Mouse (Mus musculus) kidney, embryonic 15.5 days (tissue): ENCODE data around the gene Smim14. TPM values are rescaled to one million over a fixed set of nuclear protein-coding genes. Genes with fewer than 3 reads are reported as not detected.

Source experiments
- ATAC-seq: fragments of 200-750 bp; cut with Nextera tagmentation; replicated peaks from 2 replicates; pipeline ENCODE4 v1.8.0; 2017; ENCODE audit warnings: moderate TSS enrichment; ENCODE audit not compliant: low FRiP score
- H3K27ac ChIP-seq: fragments of 300-500 bp; sonication (generic); 2 replicates; pipeline ENCODE4 v1.5.1; 2015; ENCODE audit warnings: mild to moderate bottlenecking, inconsistent platforms
- H3K27me3 ChIP-seq: fragments of 300-500 bp; sonication (generic); 2 replicates; pipeline ENCODE4 v1.6.1; 2015; ENCODE audit warnings: inconsistent platforms
- H3K36me3 ChIP-seq: fragments of 300-500 bp; sonication (generic); 2 replicates; pipeline ENCODE4 v1.6.1; 2015; ENCODE audit warnings: inconsistent platforms
- H3K4me1 ChIP-seq: fragments of 300-500 bp; sonication (generic); 2 replicates; pipeline ENCODE4 v1.6.1; 2015; ENCODE audit warnings: inconsistent platforms
- H3K4me2 ChIP-seq: fragments of 300-500 bp; sonication (generic); 2 replicates; pipeline ENCODE4 v1.6.1; 2015; ENCODE audit warnings: moderate library complexity, mild to moderate bottlenecking, inconsistent platforms
- H3K4me3 ChIP-seq: fragments of 300-500 bp; sonication (generic); replicated peaks from 2 replicates; pipeline ENCODE4 v1.5.1; 2015; ENCODE audit warnings: mild to moderate bottlenecking, inconsistent platforms
- H3K9ac ChIP-seq: fragments of 300-500 bp; sonication (generic); 2 replicates; pipeline ENCODE4 v1.6.1; 2015; ENCODE audit warnings: mild to moderate bottlenecking, inconsistent platforms
- H3K9me3 ChIP-seq: fragments of 300-500 bp; sonication (generic); replicated peaks from 2 replicates; pipeline ENCODE4 v1.6.1; 2016; ENCODE audit warnings: inconsistent platforms
- WGBS: fragments of 180-500 bp; shearing (Covaris S2); methylation state at CpG from one replicate; pipeline ENCODE4 v1.1.7; 2015; ENCODE audit warnings: mixed read lengths; 5-methylcytosine and 5-hydroxymethylcytosine counted together
- polyA plus RNA-seq: library from polyadenylated mRNA; unstranded; fragments of >200 nt; fragmentation: Nextera tagmentation; extraction: Ambion mirVana; gene quantifications from 2 replicates; pipeline ENCODE4 v1.2.1, GENCODE M21; 2015

The Smim14 gene
- polyA plus RNA-seq, 1 experiment from 2014 or later: 96.9 TPM

DNA sequence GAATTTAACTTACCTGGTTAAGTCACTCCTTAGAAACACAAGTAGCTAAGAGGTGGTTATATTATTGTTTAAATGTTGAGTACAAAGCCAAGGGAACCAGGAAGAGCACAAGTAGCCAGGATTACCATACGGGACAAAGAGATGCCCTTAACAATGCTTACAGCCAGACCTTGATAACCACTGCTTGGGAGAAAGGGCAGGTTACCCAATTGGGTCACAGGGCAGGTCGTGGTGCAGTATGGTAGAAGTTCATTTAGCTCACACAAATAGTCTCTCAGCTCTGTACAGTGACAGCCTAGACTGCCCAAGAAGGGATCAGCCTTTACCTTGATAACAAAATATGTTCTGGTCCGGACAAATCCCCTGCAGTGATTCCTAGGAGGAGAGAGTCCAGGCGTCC, 88.0 kb downstream of the Smim14 start:
- no peak overlapping the region for H3K27ac ChIP-seq
- peaks cover 32% of the 10 kb centered on the region for H3K36me3 ChIP-seq
- H3K4me3 ChIP-seq: no peak overlapping the region
- H3K9ac ChIP-seq: no peak overlapping the region
- ATAC-seq: no peak
- H3K4me2 ChIP-seq: no peak overlapping the region
- no peaks in the 10 kb centered on the region for H3K9me3 ChIP-seq
- 84% methylated on average over 4 of the region's 4 CpGs for WGBS
- no peaks in the 10 kb centered on the region for H3K4me1 ChIP-seq
- no peaks in the 10 kb centered on the region for H3K27me3 ChIP-seq

DNA sequence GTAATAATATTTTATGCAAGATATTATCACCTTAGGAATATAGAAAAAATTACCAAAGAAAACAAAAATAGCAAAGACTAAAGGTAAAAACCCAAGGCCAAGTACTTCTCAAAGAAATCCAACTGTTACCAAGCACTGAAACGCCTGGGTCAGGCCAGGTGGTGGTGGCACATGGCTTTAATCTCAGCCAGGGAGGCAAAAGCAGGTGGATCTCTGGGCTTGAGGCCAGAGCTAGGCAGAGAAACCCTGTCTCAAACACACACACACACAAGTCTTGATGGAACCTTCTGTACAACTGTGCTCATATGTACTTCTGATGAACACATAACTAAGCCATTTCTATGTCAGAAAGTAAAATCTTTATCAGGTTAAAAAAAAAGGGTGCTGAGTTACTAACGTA, 89.2 kb downstream of the Smim14 start:
- ATAC-seq: no peak
- H3K4me2 ChIP-seq: no peak overlapping the region
- WGBS: 82% methylated on average over 2 of the region's 2 CpGs
- H3K4me1 ChIP-seq: no peaks in the 10 kb centered on the region
- H3K9ac ChIP-seq: no peak overlapping the region
- H3K9me3 ChIP-seq: no peaks in the 10 kb centered on the region
- H3K4me3 ChIP-seq: no peak overlapping the region
- no peak overlapping the region for H3K27ac ChIP-seq
- H3K27me3 ChIP-seq: no peaks in the 10 kb centered on the region
- peaks cover 28% of the 10 kb centered on the region for H3K36me3 ChIP-seq

DNA sequence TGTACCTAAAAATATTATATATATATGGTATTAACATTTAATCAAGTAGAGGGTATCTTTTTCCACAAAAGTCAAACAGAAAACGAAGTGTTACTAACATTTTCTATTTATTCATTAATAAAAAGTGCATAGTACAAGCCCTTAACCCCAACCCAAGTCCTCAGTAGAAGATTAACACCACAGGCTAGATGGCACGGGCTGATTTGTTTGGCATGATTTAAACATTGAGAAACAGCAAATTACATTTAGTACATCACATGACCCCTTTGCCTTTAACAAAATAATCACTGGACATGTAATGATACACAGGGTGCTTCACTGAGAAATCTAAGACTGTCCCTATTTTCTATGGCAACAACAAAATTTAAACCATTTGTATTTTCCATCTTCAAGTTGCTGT, 90.2 kb downstream of the Smim14 start:
- 65% methylated on average over 2 of the region's 2 CpGs for WGBS
- ATAC-seq: no peak

DNA sequence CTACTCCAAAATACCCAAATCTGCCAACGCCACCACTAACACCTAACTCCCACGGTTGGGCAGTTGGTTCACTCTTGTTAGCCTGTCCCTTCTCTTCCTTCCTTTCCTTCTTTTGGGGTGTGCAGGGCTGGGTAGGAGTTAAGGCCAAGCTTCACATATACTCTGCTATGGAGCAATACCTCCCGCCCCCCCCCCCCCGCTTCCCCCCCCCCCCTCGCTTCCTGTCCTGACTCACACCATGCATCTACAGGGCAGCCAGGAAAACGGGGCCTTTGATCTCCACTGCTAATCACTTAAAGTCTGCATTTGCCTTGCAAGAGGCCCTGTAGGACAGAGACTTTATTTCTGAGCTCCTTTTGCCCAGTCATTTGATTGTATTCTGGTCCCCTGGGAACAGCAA, 92.0 kb downstream of the Smim14 start:
- H3K27ac ChIP-seq: no peak overlapping the region
- WGBS: 34% methylated on average over 3 of the region's 6 CpGs
- ATAC-seq: no peak
- no peak overlapping the region for H3K4me3 ChIP-seq
- H3K27me3 ChIP-seq: no peaks in the 10 kb centered on the region
- no peak overlapping the region for H3K9ac ChIP-seq
- no peaks in the 10 kb centered on the region for H3K9me3 ChIP-seq
- peaks cover 11% of the 10 kb centered on the region for H3K36me3 ChIP-seq
- no peaks in the 10 kb centered on the region for H3K4me1 ChIP-seq
- no peak overlapping the region for H3K4me2 ChIP-seq

More for the DNA sequence above, 90.2 kb downstream of the Smim14 start:
- H3K4me3 ChIP-seq: no peak overlapping the region
- no peaks in the 10 kb centered on the region for H3K9me3 ChIP-seq
- peaks cover 20% of the 10 kb centered on the region for H3K36me3 ChIP-seq
- no peak overlapping the region for H3K4me2 ChIP-seq
- no peak overlapping the region for H3K27ac ChIP-seq
- H3K9ac ChIP-seq: no peak overlapping the region
- no peaks in the 10 kb centered on the region for H3K27me3 ChIP-seq
- H3K4me1 ChIP-seq: no peaks in the 10 kb centered on the region

DNA sequence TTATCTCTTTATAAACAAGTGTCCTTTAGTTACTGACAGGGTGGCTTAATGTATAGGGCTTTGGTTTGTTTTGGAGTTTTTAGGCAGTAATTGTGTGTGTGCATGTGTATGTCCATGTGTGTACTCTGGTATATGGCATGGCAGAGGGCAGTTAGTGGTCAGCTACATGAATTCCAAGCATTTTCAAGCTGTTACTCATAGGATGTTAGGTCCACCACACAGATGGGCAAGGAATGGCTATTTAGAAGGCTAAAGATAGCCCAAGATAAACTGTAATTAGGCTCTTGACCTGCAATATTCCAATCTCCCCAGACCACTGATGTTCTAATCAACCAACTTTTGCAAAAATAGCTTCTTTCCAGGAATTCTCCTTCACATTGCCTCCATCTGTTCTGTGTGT, 98.9 kb downstream of the Smim14 start:
- Histone ChIP-seq H3K4me3 (no peak overlapping the region), H3K27me3 (no peaks in the 10 kb centered on the region), H3K4me1 (peaks cover 13% of the 10 kb centered on the region; the same call in 1 of the 2 replicates), H3K9me3 (no peaks in the 10 kb centered on the region), H3K9ac (no peak overlapping the region), H3K27ac (no peak overlapping the region), H3K36me3 (no peaks in the 10 kb centered on the region; the same call in 1 of the 2 replicates), H3K4me2 (no peak overlapping the region)
- ATAC-seq: no peak

DNA sequence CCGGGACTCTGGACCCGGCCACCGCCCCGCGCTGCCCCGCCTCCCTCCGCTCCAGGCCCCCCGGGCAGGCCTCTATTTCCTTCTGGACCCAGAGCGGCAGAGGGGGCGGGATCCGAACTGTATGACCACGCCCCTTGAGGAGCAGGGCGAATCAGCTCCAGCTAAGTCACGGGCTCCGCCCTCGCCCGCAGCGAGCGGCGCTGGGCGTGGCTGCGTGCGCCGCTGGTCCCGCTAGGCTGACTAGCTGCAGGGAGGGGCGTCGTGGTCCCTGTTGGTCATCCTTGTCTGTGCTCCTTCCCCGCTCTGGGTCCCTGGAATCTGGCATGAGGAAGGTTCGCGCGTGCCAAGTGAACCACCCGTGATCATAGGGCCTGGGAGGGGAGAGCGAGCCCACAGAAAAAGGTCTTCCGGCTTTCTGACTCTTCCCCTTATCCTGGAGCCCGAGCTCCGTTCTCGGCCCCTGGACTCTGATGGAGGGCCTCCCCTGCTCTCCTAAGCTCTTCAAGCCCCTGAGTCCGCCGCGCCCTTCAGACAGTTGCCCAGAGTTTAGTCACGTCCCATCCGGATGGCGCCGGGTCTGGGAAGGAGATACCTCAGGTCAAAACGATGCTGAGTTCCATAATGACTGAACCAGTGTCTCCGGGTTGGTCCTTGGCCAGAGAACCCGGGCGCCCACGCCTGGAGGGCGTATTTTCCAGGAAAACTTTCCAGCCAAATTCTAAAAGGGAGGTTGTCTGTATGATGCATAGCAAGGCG, 101.0 kb downstream of the Smim14 start, which contains the start of gene Ugdh:
Gene Ugdh, minus strand, starts transcription at position 144 of the 756 bp plus-strand sequence.
- Histone ChIP-seq H3K4me3 (peak within 1 kb of the TSS; percentile 82), H3K9ac (peak within 1 kb of the TSS; percentile 77), H3K36me3 (no peaks in the 10 kb centered on the region), H3K4me1 (peaks cover 13% of the 10 kb centered on the region; the same call in 1 of the 2 replicates), H3K27ac (peak within 1 kb of the TSS; percentile 93), H3K9me3 (no peaks in the 10 kb centered on the region), H3K4me2 (peak within 1 kb of the TSS; percentile 79), H3K27me3 (no peaks in the 10 kb centered on the region)
- 0% methylated on average over 50 of the region's 51 CpGs for WGBS
- ATAC-seq: peak; percentile 99

DNA sequence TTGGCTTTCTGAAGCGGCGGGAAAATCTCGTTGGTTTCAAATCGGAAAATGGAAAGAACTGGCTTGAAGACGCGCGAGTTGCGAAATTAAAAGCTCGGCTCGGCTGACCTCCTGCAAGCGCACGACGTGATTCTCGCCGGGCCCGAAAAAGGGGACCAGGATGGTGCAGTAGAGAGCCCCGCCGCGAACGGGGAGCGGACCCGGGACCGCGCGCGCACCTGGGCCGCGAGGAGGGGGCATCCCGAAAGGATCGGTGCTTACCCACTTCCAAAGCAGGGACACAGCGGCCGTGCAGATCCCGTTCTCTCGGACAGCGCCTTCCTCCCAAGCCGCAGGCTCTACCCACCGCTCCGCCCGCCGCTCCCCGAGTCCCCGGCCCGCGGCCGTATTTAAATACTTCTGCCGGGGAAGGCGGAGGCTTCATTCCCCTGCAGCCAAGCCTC, 101.6 kb downstream of the Smim14 start:
- peak overlapping the region; percentile 83 for H3K27ac ChIP-seq
- ATAC-seq: no peak
- H3K4me2 ChIP-seq: peak overlapping the region; percentile 79
- H3K4me3 ChIP-seq: peak overlapping the region; percentile 82
- H3K9me3 ChIP-seq: no peaks in the 10 kb centered on the region
- 0% methylated on average over 45 of the region's 47 CpGs for WGBS
- peaks cover 13% of the 10 kb centered on the region; the same call in 1 of the 2 replicates for H3K4me1 ChIP-seq
- H3K9ac ChIP-seq: peak overlapping the region; percentile 77
- no peaks in the 10 kb centered on the region for H3K36me3 ChIP-seq
- H3K27me3 ChIP-seq: no peaks in the 10 kb centered on the region

DNA sequence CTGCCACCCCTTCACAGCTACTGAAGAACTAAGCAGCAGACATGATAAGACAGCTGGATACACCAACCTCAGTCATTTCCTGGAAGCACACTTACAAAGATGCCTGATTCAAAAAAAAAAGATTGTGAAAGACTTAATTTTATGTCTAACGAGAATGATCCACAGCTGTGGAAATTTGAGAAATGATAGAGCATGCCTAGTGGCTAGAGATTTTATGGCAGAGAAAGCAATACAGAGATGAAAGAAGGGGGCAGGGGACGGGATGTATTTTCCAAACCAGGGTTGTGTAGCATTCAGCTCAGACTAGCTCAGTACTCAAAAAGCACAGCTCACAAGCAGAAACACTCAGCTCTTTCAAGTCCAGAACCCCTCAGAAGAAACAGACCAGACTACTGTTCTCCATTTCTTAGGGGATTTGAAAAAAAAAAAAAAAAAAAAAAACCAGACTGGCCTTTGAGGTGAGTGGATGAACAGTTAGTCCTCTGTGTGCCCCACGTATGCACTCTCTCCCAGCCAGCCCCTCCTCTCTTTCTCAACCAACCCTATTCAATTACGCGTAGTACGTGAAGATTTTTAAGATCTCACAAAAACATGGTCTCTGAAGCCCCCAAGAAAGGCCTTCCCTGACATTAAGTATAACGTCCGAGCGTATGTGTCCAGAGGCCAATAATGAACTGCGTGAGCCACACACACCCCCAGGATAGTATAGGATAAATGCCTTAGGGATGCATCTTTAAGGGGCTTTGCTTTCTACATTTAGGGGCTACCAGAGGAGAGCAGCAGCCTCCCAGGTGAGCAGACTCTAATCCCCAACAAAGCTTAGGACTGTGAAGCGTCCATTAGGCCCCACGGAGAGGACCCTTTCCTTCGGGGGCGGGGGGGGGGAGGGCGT, 102.3 kb downstream of the Smim14 start:
- H3K4me3 ChIP-seq: peak overlapping the region; percentile 82
- no peak for ATAC-seq
- H3K27me3 ChIP-seq: no peaks in the 10 kb centered on the region
- H3K9ac ChIP-seq: peak overlapping the region; percentile 77
- 4% methylated on average over 14 of the region's 15 CpGs for WGBS
- peaks cover 13% of the 10 kb centered on the region; the same call in 1 of the 2 replicates for H3K4me1 ChIP-seq
- H3K4me2 ChIP-seq: peak overlapping the region; percentile 79
- peak overlapping the region; percentile 83 for H3K27ac ChIP-seq
- H3K36me3 ChIP-seq: no peaks in the 10 kb centered on the region
- H3K9me3 ChIP-seq: no peaks in the 10 kb centered on the region

DNA sequence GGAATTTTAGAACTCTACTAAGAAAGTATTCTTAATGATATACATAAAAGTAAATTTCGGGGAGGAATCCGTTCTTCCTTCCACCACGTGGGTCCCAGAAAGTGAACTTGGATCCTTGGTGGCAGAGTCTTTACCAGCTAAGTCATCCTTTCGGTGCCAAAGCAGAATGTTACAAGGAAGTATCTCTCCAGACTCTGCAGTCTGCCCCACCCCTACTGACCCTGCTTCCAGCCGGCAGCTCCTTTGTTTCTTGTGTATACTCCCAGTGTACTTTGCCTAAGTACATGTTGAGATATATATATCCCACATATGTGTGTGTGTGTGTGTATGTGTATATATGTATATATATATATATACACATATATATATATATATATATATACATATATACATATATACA, 107.5 kb downstream of the Smim14 start:
- no peaks in the 10 kb centered on the region for H3K9me3 ChIP-seq
- 89% methylated on average over 5 of the region's 5 CpGs for WGBS
- H3K4me1 ChIP-seq: peaks cover 10% of the 10 kb centered on the region; the same call in 1 of the 2 replicates
- H3K27ac ChIP-seq: no peak overlapping the region
- H3K27me3 ChIP-seq: no peaks in the 10 kb centered on the region
- H3K9ac ChIP-seq: no peak overlapping the region
- no peak for ATAC-seq
- no peak overlapping the region for H3K4me3 ChIP-seq
- peaks cover 27% of the 10 kb centered on the region for H3K36me3 ChIP-seq
- no peak overlapping the region for H3K4me2 ChIP-seq

DNA sequence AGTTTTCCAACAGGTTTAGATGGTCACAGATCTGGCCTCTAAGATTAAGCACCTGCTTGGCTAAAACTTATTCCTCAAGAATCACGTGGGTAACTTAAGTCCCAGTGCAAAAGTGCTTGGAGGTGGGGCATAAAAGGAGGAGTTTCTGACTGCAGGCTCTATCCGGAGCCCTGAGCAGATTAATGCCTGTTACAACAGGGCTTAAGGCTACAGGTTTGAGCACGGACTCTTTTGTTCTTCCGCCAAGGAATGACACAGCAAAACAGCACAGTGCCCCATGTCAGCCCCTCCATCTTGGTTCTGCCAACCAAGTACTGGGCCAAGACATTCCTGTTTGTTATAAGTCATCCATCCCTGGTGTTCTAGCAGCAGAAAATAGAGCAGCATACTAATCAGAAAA, 108.7 kb downstream of the Smim14 start:
- no peak overlapping the region for H3K27ac ChIP-seq
- WGBS: 47% methylated on average over 4 of the region's 4 CpGs
- no peak overlapping the region for H3K4me2 ChIP-seq
- H3K4me3 ChIP-seq: no peak overlapping the region
- no peaks in the 10 kb centered on the region for H3K9me3 ChIP-seq
- 0 out of 2 replicates have a peak, but pooled peaks cover 4% of the 10 kb centered on the region for H3K4me1 ChIP-seq
- H3K36me3 ChIP-seq: peaks cover 36% of the 10 kb centered on the region
- ATAC-seq: no peak
- no peak overlapping the region for H3K9ac ChIP-seq
- H3K27me3 ChIP-seq: no peaks in the 10 kb centered on the region

DNA sequence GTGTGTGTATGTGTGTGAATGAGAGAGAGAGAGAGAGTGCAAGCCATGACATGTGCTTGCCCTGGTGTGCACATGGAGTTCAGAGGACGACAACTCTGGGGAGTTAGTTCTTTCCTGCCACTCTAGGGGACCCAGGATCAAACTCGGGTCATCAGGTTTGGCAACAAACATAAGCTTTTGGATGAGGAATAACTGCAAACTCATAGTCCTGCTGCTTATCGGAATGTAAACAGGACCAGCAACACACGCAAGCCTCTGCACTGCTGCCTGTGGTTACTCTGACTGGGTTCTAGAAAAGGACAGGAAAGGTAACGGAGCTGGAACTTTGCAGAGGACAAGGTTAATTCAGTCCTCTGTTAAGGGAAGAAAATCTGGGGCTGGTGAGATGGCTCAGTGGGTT, 111.7 kb downstream of the Smim14 start:
- Histone ChIP-seq H3K4me1 (peaks cover 18% of the 10 kb centered on the region; the same call in 1 of the 2 replicates), H3K9ac (no peak overlapping the region), H3K9me3 (no peaks in the 10 kb centered on the region), H3K27ac (no peak overlapping the region), H3K36me3 (peaks cover 58% of the 10 kb centered on the region), H3K4me3 (no peak overlapping the region), H3K27me3 (no peaks in the 10 kb centered on the region), H3K4me2 (no peak overlapping the region)
- 91% methylated on average over 5 of the region's 5 CpGs for WGBS
- no peak for ATAC-seq

DNA sequence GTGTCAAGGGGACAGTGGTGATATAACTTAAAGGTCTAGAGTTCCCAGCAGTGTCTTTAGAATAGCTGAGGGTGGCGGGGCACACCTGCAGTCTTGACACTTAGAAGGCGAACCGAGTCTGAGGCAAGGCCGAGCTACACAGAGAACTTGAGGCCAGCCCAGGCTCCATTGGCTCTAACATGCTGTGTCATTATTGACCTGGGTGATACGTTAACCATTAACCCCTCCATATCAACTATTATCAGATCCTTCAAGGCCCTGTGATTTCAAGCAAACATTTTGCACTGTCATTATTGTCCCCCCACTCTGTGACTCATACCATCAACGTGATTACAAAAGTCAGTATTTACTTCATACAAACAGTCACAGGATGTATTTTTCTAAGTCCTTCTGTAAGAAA, 112.8 kb downstream of the Smim14 start:
- Histone ChIP-seq H3K27me3 (no peaks in the 10 kb centered on the region), H3K36me3 (peaks cover 63% of the 10 kb centered on the region), H3K4me3 (no peak overlapping the region), H3K27ac (no peak overlapping the region), H3K4me1 (peaks cover 18% of the 10 kb centered on the region; the same call in 1 of the 2 replicates), H3K9ac (no peak overlapping the region), H3K4me2 (no peak overlapping the region), H3K9me3 (no peaks in the 10 kb centered on the region)
- WGBS: 79% methylated on average over 6 of the region's 6 CpGs
- no peak; the same call in 1 of the 2 replicates for ATAC-seq
